Mouse (Mus musculus): ENCODE data around the gene Cog5. TPM values are rescaled to one million over a fixed set of nuclear protein-coding genes. Genes with fewer than 3 reads are reported as not detected.

Cog5 gene
- polyA plus RNA-seq, 1 experiment from 2014 or later, result 27.3 TPM

DNA sequence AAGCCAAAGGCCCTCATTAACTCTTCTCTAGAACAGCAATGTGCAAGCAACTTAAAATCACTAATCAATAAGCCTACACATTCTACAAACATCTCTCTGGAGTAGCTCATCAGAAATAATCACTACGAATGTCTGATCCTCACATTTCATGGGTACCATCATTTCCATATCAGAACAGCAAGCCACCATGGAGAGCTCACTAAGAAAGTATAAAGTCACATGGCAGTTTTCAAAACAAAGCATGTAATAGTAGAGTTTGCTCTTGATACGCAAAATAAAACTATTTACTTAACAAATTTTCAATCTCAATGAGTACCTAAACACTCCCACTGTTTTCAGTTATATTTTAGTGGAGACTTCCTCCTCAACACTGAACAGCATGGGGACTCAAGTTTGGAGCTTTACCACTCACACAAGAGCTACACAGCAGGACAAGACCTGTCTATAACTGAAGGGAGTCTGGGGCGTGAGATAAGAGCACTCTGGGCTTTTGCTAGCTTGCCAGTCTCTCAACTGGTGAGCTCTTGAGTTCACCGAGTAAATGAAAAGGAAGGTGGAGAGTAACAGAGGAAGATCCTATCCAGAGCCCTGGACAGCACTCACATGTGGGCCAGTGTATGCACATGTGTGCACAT, 288.5 kb downstream of the Cog5 start:
- peaks cover 7% of the 10 kb centered on the region; the same call in 1 of the 2 replicates for H3K36me3 ChIP-seq (ENCODE audit: control insufficient read depth, insufficient read depth, low read length)
- no peak for ATAC-seq
- H3K27ac ChIP-seq (ENCODE audit: low read length), result no peak overlapping the region
- no peaks in the 10 kb centered on the region for H3K27me3 ChIP-seq (ENCODE audit: control insufficient read depth, insufficient read depth, low read depth, low read length)
- 94% methylated on average over 4 of the region's 4 CpGs for WGBS
- H3K9ac ChIP-seq (ENCODE audit: low read depth, low read length), result no peak overlapping the region
- no peak overlapping the region for H3K4me2 ChIP-seq (ENCODE audit: low read length)
- no peaks in the 10 kb centered on the region; the same call in 1 of the 2 replicates for H3K4me1 ChIP-seq (ENCODE audit: control insufficient read depth, insufficient read depth, low read length)
- no peaks in the 10 kb centered on the region for H3K9me3 ChIP-seq (replicated peaks; ENCODE audit: control insufficient read depth, low read length, poor library complexity, severe bottlenecking)
- H3K4me3 ChIP-seq (ENCODE audit: low read depth, low read length), result no peak overlapping the region

DNA sequence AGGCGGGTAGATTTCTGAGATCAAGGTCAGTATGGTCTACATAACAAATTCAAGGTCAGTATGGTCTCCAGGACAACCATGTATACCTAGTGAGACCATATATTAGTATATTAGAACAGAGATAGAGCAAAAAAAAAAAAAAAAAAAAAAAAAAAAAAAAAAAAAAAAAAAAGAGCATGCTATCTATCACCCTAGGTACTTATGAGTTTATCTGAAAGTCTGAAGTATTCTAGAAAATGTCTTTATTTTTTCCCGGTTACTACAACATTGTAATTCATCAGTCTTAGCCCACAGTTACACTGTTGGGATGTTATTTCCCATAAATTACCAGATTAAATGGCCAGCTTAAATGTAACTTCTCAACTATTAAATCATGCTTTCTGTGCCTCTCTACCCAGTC, 289.7 kb downstream of the Cog5 start:
- Histone ChIP-seq H3K27ac (ENCODE audit: low read length) (no peak overlapping the region), H3K4me3 (ENCODE audit: low read depth, low read length) (no peak overlapping the region), H3K27me3 (ENCODE audit: control insufficient read depth, insufficient read depth, low read depth, low read length) (no peaks in the 10 kb centered on the region), H3K9me3 (replicated peaks; ENCODE audit: control insufficient read depth, low read length, poor library complexity, severe bottlenecking) (no peaks in the 10 kb centered on the region), H3K4me2 (ENCODE audit: low read length) (no peak overlapping the region), H3K36me3 (ENCODE audit: control insufficient read depth, insufficient read depth, low read length) (peaks cover 5% of the 10 kb centered on the region; the same call in 1 of the 2 replicates), H3K9ac (ENCODE audit: low read depth, low read length) (no peak overlapping the region), H3K4me1 (ENCODE audit: control insufficient read depth, insufficient read depth, low read length) (peaks cover 3% of the 10 kb centered on the region; the same call in 1 of the 2 replicates)
- 93% methylated on average over 2 of the region's 2 CpGs for WGBS
- no peak for ATAC-seq

DNA sequence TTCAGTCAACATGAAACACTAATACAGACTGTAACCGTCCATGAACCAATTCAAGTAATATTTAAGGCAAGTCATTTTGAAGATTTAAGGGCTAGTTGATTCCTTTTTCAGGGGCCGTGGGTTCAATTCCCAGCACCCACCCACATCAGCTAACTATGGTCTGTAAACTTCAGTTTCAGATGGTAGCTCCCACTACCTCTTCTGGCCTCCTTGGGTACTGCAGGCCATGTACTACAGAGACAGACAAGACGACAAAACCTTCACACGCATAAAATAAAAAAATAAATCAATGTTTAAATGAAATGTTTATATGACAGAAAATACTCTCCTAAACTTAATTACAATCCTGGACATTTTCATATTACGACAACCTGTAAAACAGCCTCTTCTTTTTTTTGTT, 292.8 kb downstream of the Cog5 start:
- 93% methylated on average over 5 of the region's 5 CpGs for WGBS
- Histone ChIP-seq H3K27ac (ENCODE audit: low read length) (no peak overlapping the region), H3K9ac (ENCODE audit: low read depth, low read length) (no peak overlapping the region), H3K27me3 (ENCODE audit: control insufficient read depth, insufficient read depth, low read depth, low read length) (no peaks in the 10 kb centered on the region), H3K4me1 (ENCODE audit: control insufficient read depth, insufficient read depth, low read length) (peaks cover 4% of the 10 kb centered on the region; the same call in 1 of the 2 replicates), H3K36me3 (ENCODE audit: control insufficient read depth, insufficient read depth, low read length) (peaks cover under 1% of the 10 kb centered on the region; the same call in 1 of the 2 replicates), H3K4me3 (ENCODE audit: low read depth, low read length) (no peak overlapping the region), H3K4me2 (ENCODE audit: low read length) (no peak overlapping the region), H3K9me3 (replicated peaks; ENCODE audit: control insufficient read depth, low read length, poor library complexity, severe bottlenecking) (no peaks in the 10 kb centered on the region)
- ATAC-seq, result no peak

DNA sequence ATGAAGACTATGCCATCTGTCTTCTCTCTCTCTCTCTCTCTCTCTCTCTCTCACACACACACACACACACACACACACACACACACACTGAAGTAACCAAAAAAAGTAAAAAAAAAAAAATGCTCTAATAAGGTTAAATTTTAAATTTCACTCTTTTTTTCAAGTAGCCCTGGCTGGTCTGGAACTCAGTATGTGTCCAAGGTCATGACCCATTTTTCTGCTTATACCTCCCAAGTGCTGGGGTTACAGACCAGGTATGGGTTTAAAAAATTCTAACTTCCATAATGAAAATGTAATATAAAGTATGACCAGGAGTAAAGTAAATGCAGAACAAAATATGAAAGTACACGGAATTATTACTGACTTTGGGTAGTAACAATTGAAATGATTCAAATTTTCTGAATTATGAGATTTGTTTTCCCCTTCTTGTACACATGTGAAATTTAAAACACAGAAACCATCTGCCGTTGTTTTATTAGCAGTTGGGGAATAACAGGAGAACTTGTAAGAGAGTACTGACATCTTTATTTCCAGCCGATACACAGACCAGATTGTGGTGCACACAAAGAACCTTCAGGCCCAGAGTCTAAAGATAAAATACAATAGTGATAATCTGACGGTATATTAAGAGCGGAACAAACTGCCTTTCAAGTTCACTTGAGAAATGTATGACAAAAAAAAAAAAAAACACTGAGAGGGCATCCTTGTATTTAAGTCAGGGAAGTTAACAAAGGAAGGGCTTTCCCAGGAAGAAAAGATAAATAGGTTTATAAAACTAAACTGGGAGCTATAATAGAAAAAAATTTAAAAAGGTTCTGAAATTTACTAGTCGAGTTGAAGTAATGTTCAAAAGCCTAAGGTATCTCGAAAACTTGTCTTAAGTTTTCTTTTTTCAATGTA, 293.7 kb downstream of the Cog5 start:
- no peaks in the 10 kb centered on the region; the same call in 1 of the 2 replicates for H3K36me3 ChIP-seq (ENCODE audit: control insufficient read depth, insufficient read depth, low read length)

DNA sequence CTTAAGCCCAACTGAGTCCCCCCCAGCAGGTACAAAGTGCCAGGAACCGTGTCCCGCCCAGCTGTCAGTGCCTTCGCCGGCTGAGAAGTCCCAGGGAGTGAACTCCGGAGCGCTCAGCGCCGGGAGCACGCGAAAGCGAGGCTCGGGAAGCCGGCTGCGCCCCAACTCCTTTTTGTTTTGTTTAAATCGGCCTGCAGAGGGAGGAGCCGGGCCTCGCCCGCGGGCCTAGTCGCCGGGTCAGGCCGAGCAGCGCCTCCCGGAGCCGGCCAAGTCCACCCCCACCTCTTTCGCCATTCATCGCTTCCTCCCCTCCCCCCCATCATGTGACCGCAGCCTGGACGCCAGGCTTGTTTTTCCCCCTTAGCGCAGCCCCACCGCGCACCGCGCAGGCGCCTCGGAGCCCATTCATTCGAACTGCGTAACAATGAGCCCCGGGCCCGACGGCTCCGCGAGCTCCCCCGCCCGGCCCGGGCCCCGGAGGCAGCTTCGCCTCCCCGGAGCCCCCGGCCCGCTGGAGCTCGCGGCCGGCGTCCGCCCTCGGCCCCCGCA, 294.6 kb downstream of the Cog5 start:
- WGBS, result under 1% methylated on average over 47 of the region's 58 CpGs
- Histone ChIP-seq H3K36me3 (ENCODE audit: control insufficient read depth, insufficient read depth, low read length) (no peaks in the 10 kb centered on the region), H3K4me3 (ENCODE audit: low read depth, low read length) (peak overlapping the region; percentile 94), H3K27me3 (ENCODE audit: control insufficient read depth, insufficient read depth, low read depth, low read length) (no peaks in the 10 kb centered on the region), H3K4me2 (ENCODE audit: low read length) (peak overlapping the region; percentile 75), H3K4me1 (ENCODE audit: control insufficient read depth, insufficient read depth, low read length) (peaks cover 4% of the 10 kb centered on the region; the same call in 1 of the 2 replicates), H3K27ac (ENCODE audit: low read length) (peak overlapping the region; percentile 95), H3K9ac (ENCODE audit: low read depth, low read length) (peak overlapping the region; percentile 85), H3K9me3 (replicated peaks; ENCODE audit: control insufficient read depth, low read length, poor library complexity, severe bottlenecking) (no peaks in the 10 kb centered on the region)
- ATAC-seq, result peak; percentile 82

More for the DNA sequence above, 293.7 kb downstream of the Cog5 start:
- WGBS, result 17% methylated on average over 7 of the region's 7 CpGs
- H3K27ac ChIP-seq (ENCODE audit: low read length), result peak overlapping the region; percentile 95
- no peaks in the 10 kb centered on the region for H3K27me3 ChIP-seq (ENCODE audit: control insufficient read depth, insufficient read depth, low read depth, low read length)
- H3K4me1 ChIP-seq (ENCODE audit: control insufficient read depth, insufficient read depth, low read length), result peaks cover 4% of the 10 kb centered on the region; the same call in 1 of the 2 replicates
- H3K4me2 ChIP-seq (ENCODE audit: low read length), result peak overlapping the region; percentile 75
- ATAC-seq, result no peak
- H3K9ac ChIP-seq (ENCODE audit: low read depth, low read length), result peak overlapping the region; percentile 85
- H3K9me3 ChIP-seq (replicated peaks; ENCODE audit: control insufficient read depth, low read length, poor library complexity, severe bottlenecking), result no peaks in the 10 kb centered on the region
- peak overlapping the region; percentile 94 for H3K4me3 ChIP-seq (ENCODE audit: low read depth, low read length)

DNA sequence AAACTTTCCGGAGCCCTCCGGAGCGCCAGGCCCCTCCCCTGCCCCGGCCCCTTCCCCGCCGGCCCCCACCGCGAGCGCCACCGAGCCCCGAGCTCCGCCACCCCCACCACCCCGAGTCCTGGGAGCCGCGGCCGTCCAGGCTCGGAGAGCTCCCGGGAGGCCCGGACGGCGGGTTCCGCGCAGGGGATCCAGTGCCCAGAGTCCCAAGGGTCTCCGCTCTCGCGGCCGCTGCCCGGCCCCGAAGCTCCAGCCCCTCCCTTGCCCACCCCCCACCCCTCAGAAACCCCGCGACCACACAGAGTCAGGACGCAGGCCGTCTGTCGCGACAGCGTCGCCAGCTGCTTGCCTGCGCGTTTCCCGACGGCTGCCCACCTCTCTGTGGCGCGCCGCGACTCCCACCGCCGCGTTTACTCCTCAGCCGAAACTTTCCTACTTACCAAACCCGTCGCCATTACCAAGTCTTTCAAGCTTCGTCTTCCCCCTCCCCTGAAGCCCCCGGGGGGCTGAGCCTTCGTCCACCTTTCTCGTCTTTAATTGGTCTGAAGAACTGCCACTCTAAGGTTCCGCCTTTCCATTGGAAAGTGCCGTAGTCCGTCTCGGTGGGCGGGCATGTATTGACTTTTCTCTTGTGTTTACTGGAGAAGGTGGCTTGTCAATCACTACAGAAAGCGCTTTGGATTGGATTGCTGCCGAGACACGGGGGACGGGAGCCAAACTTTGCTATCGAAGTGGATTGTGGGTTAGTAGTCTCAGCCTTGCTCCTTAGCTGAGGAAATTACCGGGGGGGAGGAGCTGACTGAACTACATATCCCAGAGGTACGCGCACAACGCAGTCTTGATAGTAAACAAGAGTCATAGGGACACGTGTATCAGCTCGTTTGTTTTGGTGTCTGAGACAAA, 295.3 kb downstream of the Cog5 start, which contains the start of gene Hbp1:
Gene Hbp1, minus strand, starts transcription at position 777 of the 900 bp plus-strand sequence.
- ATAC-seq, result peak; percentile 98
- WGBS, result under 1% methylated on average over 56 of the region's 71 CpGs

DNA sequence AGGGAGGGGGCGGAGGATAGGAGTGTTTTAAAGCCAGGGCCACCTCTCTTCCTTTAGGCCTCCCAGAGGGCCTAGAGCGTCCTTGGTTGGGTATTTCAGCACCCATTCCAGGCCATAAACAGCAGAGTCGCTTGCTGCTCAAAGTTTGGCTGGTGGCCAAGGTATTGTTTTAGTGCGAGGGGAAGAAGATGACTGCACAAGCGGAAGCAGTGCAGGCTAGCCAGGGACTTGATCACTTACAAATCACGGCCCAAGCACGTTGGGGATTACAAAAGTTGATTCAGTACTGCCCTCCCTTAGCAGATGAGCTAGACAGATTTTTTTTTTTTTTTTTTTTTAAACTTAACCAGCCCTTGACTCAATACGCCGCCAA, 296.0 kb downstream of the Cog5 start:
- no peak for ATAC-seq
- 0 out of 2 replicates have a peak overlapping the region, but pooled peaks have one; percentile 42 for H3K9ac ChIP-seq (ENCODE audit: low read depth, low read length)
- peaks cover 4% of the 10 kb centered on the region; the same call in 1 of the 2 replicates for H3K4me1 ChIP-seq (ENCODE audit: control insufficient read depth, insufficient read depth, low read length)
- H3K27me3 ChIP-seq (ENCODE audit: control insufficient read depth, insufficient read depth, low read depth, low read length), result no peaks in the 10 kb centered on the region
- H3K9me3 ChIP-seq (replicated peaks; ENCODE audit: control insufficient read depth, low read length, poor library complexity, severe bottlenecking), result no peaks in the 10 kb centered on the region
- peak overlapping the region; percentile 84 for H3K27ac ChIP-seq (ENCODE audit: low read length)
- peak overlapping the region; percentile 79 for H3K4me2 ChIP-seq (ENCODE audit: low read length)
- H3K36me3 ChIP-seq (ENCODE audit: control insufficient read depth, insufficient read depth, low read length), result no peaks in the 10 kb centered on the region
- 2% methylated on average over 9 of the region's 9 CpGs for WGBS
- peak overlapping the region; percentile 42 for H3K4me3 ChIP-seq (ENCODE audit: low read depth, low read length)

More for the DNA sequence above, 295.3 kb downstream of the Cog5 start, which contains the start of gene Hbp1:
- peak within 1 kb of the TSS; percentile 95 for H3K27ac ChIP-seq (ENCODE audit: low read length)
- H3K4me3 ChIP-seq (ENCODE audit: low read depth, low read length), result peak within 1 kb of the TSS; percentile 94
- no peaks in the 10 kb centered on the region for H3K9me3 ChIP-seq (replicated peaks; ENCODE audit: control insufficient read depth, low read length, poor library complexity, severe bottlenecking)
- H3K9ac ChIP-seq (ENCODE audit: low read depth, low read length), result peak within 1 kb of the TSS; percentile 85
- H3K4me1 ChIP-seq (ENCODE audit: control insufficient read depth, insufficient read depth, low read length), result peaks cover 4% of the 10 kb centered on the region; the same call in 1 of the 2 replicates
- H3K36me3 ChIP-seq (ENCODE audit: control insufficient read depth, insufficient read depth, low read length), result no peaks in the 10 kb centered on the region
- H3K4me2 ChIP-seq (ENCODE audit: low read length), result peak within 1 kb of the TSS; percentile 79
- no peaks in the 10 kb centered on the region for H3K27me3 ChIP-seq (ENCODE audit: control insufficient read depth, insufficient read depth, low read depth, low read length)

DNA sequence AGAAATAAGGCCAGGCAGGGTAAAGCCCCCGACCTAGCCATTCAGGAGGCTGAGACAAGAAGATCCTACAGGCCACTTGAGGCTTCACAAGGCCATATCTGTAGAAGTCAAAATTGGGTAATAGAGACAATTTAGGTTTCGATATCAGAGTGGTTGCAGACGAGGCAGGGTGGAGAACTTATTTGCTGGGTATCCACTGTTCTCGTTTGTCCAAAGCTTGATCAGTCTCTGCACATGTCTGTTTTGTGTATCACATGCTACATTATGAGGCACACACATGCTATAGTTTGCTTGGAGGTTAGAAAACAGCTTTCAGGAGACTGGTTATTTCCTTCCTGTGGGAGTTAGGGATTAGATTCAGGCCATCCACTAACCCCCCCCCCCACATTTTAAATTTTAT, 301.2 kb downstream of the Cog5 start:
- H3K27ac ChIP-seq (ENCODE audit: low read length), result no peak overlapping the region
- 90% methylated on average over 4 of the region's 4 CpGs for WGBS

More for the DNA sequence above, 301.2 kb downstream of the Cog5 start:
- Histone ChIP-seq H3K4me2 (ENCODE audit: low read length) (no peak overlapping the region), H3K4me3 (ENCODE audit: low read depth, low read length) (no peak overlapping the region), H3K36me3 (ENCODE audit: control insufficient read depth, insufficient read depth, low read length) (no peaks in the 10 kb centered on the region), H3K4me1 (ENCODE audit: control insufficient read depth, insufficient read depth, low read length) (peaks cover 2% of the 10 kb centered on the region; the same call in 1 of the 2 replicates), H3K9ac (ENCODE audit: low read depth, low read length) (no peak overlapping the region), H3K27me3 (ENCODE audit: control insufficient read depth, insufficient read depth, low read depth, low read length) (no peaks in the 10 kb centered on the region), H3K9me3 (replicated peaks; ENCODE audit: control insufficient read depth, low read length, poor library complexity, severe bottlenecking) (no peaks in the 10 kb centered on the region)
- no peak for ATAC-seq

All from midbrain, embryonic 16.5 days (tissue).